Mouse (Mus musculus) layer of hippocampus, adult 2 months (tissue): Measurements from ENCODE around the gene Dcakd. TPM values are rescaled to one million over a fixed set of nuclear protein-coding genes. Genes with fewer than 3 reads are reported as not detected.

Experiments used
- DNase-seq, 2 experiments: peaks; one replicate each; pipeline ENCODE4 v3.0.0; 2022; ENCODE audit warnings: low spot score in 2 of 2
- H3K27ac ChIP-seq: fragments of 200-600 bp; 2 replicates; pipeline ENCODE4 v1.8.1; 2022
- H3K4me3 ChIP-seq: fragments of 200-600 bp; 2 replicates; pipeline ENCODE4 v1.8.1; 2022; ENCODE audit warnings: mild to moderate bottlenecking
- CTCF ChIP-seq: fragments of 200-600 bp; conservative IDR thresholded peaks from 2 replicates; pipeline ENCODE4 v1.8.1; 2022; ENCODE audit warnings: antibody characterized with exemption, mild to moderate bottlenecking, moderate library complexity
- total RNA-seq, 2 experiments: library from RNA; stranded (reverse); gene quantifications; 2 replicates each; pipeline ENCODE4 v1.2.3; 2021

Gene Dcakd
- total RNA-seq, 2 experiments from 2014 or later: 77.1 to 80.3 TPM

DNA sequence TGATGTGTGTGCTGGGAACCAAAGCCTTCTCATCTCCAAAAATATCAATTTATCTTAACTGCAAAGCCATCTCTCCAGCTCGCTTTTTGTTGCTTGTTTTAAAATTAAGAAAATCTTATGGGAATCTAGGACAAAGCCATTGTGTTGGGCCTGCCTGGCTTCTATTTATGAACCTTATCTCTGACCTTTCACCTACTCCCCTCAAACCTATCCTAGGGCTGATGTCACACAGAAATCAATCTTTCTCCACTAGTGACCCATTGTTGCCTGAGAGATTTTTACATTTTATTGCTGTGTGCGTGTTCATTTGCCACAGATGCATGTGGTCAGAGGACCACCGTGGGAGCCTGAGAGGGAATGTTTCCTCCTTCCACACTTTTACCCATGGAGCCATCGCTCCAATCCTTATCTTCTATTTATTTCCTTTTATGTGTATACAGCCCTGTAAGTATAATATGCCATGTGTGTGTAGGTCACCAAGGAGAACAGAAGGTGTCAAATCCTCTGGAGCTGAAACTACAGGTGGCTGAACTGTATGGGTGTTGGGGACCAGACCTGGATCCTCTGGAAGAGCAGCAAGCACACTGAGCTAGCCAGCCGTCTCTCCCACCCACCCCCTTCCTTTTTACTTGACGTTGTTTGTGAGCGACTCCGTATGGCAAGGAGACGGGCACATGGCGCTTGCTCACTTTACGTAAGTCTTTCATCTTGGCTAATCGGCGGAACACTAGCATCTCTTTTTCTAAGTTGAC lies 17.5 kb downstream of the Dcakd start:
- no peak for DNase-seq
- Histone ChIP-seq H3K27ac (peak overlapping the region; percentile 61; the same call in 1 of the 2 replicates), H3K4me3 (no peak overlapping the region)
- TF ChIP-seq CTCF: no peak

DNA sequence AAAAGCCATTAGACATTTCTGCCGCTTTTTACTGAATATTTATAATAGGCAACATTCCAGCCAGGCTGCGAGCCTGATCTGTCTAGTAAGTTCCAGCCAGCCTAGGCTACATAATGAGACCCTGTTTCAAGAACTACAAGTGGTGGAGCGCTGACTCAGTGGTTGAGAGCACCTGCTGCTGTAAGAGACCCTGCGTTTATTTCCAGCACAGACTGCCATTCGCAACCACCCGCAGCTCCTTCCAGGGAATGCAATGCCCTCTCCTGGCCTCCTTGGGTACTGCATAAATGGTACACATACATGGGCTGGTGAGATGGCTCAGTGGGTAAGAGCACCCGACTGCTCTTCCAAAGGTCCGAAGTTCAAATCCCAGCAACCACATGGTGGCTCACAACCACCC lies 18.9 kb downstream of the Dcakd start:
- H3K27ac ChIP-seq: peak overlapping the region; percentile 46; the same call in 1 of the 2 replicates
- H3K4me3 ChIP-seq: no peak overlapping the region
- DNase-seq: peak in 1 of 2 experiments; percentile 44
- TF ChIP-seq CTCF: peak; percentile 72

DNA sequence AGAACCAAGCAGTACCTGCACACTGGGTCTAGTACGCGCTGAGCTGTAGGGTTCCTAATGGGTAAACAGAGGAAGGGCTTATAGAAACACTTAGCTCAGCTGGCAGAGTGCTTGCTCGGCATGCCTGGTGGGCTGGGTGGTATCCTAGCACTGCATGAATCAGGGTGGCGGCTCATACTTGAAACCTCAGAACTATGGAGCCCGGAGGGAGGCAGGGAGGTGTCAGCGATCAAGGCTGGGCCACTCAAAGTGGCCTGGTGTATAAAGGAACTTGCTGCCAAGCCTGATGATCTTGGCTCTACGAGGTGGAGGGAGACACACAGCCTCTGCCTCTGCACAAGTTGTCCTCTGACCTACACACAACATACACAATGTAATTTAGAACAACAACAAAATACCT lies 19.6 kb downstream of the Dcakd start:
- no peak for DNase-seq
- Histone ChIP-seq H3K27ac (peak overlapping the region; percentile 46), H3K4me3 (no peak overlapping the region)
- TF ChIP-seq CTCF: no peak

DNA sequence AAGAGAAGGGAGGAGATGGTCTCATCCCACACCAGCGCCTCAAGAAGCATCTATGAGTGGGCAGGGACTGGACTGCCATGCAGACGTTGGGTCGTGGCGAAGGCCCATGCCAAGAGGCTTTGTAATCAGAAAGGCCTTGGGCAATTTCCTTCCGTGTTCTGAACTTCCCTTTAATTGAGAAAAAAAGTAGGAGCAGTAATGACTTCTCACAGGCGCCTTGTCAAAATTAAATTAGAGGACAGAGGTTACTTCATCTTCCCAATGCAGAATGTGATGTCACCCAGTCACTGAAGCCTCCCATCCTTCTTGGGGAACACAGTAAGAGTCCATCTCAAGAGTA lies 21.2 kb downstream of the Dcakd start:
- no peak for DNase-seq
- no peak for TF ChIP-seq CTCF

DNA sequence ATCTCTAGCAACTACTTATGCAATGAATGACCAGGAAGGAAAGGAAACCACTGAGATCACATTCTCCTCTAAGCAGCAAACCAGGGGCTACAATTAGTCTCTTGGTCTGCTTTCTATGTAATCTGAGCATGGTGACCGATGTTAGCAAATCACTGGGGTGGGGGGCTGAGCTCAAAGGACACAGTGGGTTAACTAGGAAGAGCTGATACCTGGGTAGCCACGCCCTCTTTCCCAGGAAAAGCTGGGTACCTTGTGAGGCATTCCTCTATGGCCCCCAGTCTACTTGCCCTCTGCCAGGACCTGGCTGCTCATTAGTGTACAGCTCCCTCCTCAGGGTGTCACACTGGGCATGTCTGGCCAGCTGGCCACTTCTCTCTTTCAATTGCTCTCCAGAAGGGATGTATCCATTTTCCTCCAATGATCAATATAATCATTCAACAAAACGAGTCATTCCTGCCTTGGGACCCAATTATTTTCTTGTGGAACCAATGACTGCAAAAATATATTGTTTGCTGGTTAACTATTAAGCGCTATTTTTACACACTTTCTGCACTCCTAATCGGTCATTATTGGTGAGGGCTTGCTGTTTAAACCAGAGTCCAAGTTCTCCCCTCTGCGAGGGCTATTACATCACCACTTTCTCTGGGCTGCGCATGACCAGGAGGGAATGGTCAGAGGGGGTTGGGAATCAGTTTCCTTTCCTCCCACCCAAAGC lies 21.7 kb downstream of the Dcakd start:
- no peak for DNase-seq
- Histone ChIP-seq H3K4me3 (no peak overlapping the region), H3K27ac (peak overlapping the region; percentile 73)
- no peak for TF ChIP-seq CTCF

More for the DNA sequence above, 21.2 kb downstream of the Dcakd start:
- Histone ChIP-seq H3K4me3 (no peak overlapping the region), H3K27ac (peak overlapping the region; percentile 73)

DNA sequence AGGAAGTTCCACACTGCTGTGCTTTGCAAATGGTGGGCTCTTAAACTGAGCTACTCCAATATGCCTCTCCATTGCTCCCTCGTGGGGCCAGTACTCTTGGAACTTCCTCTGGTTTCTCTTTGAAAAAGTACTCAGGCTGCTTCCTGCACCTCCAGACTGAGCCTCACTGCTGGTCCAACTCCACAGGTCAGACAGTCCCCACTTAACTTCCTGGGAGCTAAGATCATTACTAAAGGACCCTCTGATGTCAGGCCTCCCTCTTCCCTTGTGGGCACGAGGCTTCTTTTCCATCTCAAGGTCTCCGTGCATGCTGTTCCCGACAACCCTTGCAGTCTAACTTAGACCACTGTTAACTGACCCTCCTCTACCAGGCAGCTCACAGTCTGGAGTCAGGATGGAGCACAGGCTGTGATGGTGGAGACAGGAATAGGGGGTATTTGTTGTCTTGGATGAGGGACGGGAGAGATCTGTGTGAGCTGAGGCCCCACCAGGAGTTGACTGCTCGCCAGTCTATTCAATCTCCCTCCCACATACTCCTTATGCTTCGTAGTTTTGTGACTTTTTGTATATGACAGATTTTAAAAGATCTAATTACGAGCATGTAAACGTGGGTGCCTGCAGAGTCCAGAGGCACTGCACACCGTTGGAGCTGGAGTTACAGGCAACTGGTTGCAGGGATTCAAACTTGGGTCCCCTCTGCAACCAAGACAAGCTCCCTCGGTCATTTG lies 22.7 kb downstream of the Dcakd start:
- DNase-seq: no peak
- Histone ChIP-seq H3K4me3 (no peak overlapping the region), H3K27ac (peak overlapping the region; percentile 73)
- TF ChIP-seq CTCF: no peak

DNA sequence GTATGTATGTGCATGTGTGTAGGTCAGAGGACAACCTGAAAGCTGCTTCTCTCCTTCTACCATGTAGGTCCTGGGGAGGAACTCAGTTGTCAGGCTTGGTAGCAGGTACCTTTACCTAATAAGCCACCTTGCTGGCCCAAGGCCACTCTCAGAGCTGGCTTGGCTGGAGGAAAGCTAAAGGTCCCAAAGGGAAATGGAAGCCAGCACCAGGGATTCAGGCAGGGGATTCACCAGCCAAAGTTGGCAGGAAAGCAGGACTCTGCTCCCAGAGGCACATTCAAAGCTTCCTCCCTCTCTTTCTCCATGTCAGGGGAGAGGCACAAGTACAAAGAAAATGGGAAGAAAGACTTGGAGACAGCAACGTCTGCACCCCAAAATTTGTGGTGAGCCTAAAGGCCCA lies 23.3 kb downstream of the Dcakd start:
- no peak for TF ChIP-seq CTCF
- no peak overlapping the region for H3K4me3 ChIP-seq
- DNase-seq: no peak
- H3K27ac ChIP-seq: peak overlapping the region; percentile 73

DNA sequence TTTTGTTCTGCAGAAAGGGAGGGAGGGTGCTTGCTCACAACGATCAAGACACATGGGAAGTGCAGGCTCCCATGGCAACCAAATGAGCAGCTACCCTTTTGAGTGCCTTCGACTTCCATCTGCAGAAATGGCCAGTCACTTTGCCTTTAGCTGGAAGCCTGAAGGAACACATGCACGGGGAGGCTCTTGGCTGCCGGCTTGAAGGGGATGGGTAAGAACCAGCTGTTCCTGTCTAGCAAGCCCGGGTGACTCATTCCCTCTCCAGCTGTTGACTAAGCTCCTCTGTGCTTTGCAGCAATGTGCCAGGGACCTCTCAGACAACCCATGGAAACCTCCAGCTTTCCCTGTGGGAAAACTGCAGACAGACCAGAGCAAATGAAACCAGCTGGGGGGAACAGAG lies 24.9 kb downstream of the Dcakd start:
- peak; percentile 63 to 82 for DNase-seq
- H3K27ac ChIP-seq: peak overlapping the region; percentile 82

DNA sequence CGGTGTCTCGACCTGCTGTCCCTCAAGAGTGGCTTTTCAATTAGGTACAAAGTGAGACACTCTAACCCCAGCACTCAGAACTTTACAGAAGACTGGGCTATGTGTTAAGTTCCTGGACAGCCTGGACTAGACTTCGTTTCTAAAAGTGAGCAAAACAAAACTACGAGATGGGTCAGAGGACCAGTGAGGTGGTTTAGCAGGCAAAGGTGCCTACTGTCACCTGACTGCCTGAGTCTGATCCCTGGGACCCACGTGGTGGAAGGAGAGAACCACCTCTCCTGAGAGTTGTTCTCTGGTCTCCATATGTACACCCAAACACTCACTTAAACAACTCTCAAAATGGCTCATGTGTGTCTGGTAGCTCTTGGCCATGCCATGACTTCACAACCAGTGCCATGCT lies 27.1 kb downstream of the Dcakd start:
- no peak for TF ChIP-seq CTCF
- no peak overlapping the region for H3K4me3 ChIP-seq
- no peak overlapping the region for H3K27ac ChIP-seq
- DNase-seq: no peak

More for the DNA sequence above, 24.9 kb downstream of the Dcakd start:
- no peak overlapping the region for H3K4me3 ChIP-seq
- no peak for TF ChIP-seq CTCF

DNA sequence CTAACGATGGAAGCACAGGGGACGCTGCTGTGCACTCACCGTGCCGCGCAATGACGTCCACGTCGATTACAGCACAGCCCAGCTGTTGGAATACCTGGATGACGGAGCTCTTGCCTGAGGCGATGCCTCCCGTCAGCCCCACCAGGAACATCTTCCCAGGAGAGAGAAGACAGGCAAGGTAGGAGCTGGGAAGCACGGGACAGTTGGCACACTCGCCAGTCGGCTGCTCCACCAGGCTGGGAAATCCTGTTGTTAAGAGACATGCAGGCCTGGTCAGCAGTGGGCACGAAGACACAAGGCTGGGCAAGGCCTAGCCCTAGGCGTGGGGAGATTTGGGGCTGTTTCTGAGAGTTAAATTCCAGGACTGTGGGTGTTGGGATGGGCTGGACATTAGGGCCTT lies 28.0 kb downstream of the Dcakd start:
- no peak overlapping the region for H3K4me3 ChIP-seq
- no peak for TF ChIP-seq CTCF
- no peak for DNase-seq
- no peak overlapping the region for H3K27ac ChIP-seq

DNA sequence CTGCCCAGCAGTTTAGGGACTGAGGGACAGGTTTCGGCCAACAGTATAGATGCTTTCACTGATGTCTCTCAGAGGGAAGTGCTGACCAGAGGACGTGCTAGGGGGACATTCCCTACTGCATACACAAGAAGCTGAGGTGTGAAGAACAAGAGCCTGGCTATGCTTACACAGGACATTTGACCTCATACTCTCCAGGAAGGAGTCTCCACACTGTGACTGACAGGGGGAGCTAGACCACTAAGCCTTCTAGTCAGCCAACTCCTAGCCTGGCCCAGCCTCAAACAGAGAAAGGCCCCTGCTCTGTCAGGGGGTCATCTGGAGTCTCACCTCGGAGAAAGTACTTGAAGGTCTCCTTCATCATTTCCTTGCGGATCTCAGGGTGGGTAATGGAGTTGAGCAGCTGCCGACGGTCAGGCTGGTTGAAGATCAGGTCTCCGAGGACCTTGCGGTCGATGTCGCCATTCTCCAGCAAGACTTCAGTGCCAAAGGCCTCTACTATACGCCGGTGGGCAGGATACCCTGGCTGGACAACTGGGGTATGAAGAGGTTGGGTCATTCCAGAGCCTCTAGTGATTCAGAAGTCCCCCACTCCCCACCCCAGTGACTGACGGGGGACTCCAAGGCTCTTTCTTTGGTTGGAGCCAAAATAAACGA lies 28.7 kb downstream of the Dcakd start:
- TF ChIP-seq CTCF: no peak
- peak overlapping the region; percentile 64 for H3K27ac ChIP-seq

DNA sequence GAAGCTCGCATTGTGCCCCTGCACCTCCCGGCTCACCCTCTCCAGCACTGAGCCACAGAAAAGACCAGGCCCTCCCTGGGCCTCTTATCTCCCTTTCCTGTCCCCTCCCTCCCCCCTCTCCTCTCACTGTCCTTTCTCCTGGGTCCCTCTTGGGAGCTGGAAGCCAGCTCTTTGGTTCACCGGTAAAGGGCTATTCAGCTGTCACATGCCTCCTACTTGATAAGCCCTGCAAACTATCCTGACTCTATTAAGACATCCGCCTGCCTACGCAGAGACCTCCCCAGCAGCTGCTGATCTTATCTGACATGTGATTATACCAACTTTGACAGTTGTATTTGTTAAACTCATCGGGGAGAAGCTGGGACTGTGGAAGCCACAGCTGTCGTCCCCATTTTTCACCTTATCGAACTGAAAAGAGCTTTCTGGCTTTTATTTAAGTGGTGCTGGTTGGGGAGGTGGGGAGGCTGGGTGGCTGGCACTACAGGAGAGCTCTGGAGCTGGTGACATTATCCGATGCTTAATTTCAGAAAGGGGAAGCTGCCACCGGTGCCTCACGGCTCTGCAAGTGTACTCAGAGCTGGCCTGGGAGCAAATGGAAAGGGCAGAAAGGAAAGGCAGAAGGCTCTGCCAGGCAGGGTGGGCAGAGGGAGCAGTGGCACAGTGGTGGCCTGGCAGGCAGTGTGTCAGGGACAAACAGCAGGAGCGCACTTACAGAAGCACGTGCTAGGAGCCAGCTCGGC lies 29.4 kb downstream of the Dcakd start:
- peak in 1 of 2 experiments; percentile 9 for DNase-seq
- Histone ChIP-seq H3K27ac (peak overlapping the region; percentile 64), H3K4me3 (no peak overlapping the region)
- no peak for TF ChIP-seq CTCF

More for the DNA sequence above, 28.7 kb downstream of the Dcakd start:
- peak in 1 of 2 experiments; percentile 8 for DNase-seq
- no peak overlapping the region for H3K4me3 ChIP-seq
